Mouse (Mus musculus) E14TG2a.4 (cell line): ENCODE measurements around the gene Podxl2.

ENCODE experiments used
- CTCF ChIP-seq: conservative IDR thresholded peaks from 2 replicates; pipeline ENCODE4 v1.5.1; 2014; ENCODE audit warnings: low read length
- NANOG ChIP-seq: IDR thresholded peaks from 2 replicates; pipeline ENCODE4 v1.6.1; 2014; ENCODE audit warnings: borderline replicate concordance, low read length, mixed read lengths

DNA sequence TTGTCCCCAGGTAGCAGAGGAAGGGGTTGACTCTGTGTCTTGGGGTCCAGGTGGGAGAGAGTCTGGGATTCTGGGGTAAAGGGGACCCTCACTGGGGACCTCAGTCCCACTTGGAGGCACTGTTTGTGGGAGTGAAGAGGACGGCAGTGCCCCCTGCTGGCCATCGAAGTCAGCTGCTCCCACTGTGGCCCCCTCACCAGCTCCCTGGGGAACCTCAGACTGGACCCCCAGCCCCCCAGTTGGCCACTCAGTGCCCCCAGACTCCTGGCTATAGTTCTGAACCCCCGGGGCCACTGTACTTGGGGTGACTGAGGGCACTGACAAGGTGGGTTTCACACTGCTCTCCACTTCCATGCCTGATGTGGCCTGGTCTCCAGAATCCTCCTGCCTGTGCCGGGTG, 25.6 kb downstream of the Podxl2 start:
- peak; percentile 64 for TF ChIP-seq CTCF
- TF ChIP-seq NANOG, result no peak
